Mouse (Mus musculus) forebrain, embryonic 12.5 days (tissue): ENCODE measurements around the gene Bcat2. TPM values are rescaled to one million over a fixed set of nuclear protein-coding genes. Genes with fewer than 3 reads are reported as not detected.
A peak's percentile ranks its signal among the peaks of the same experiment; 100 is the strongest.

Experiments
- ATAC-seq: fragments of 200-750 bp; cut with Nextera tagmentation; 2 replicates; pipeline ENCODE4 v1.8.0; 2017; ENCODE audit warnings: moderate TSS enrichment; ENCODE audit not compliant: low FRiP score
- H3K27ac ChIP-seq: fragments of 300-500 bp; sonication (generic); 2 replicates; pipeline ENCODE4 v1.5.1; 2016; ENCODE audit warnings: mild to moderate bottlenecking
- H3K27me3 ChIP-seq: fragments of 300-500 bp; sonication (generic); 2 replicates; pipeline ENCODE4 v1.6.1; 2016; ENCODE audit warnings: mild to moderate bottlenecking
- H3K36me3 ChIP-seq: fragments of 300-500 bp; sonication (generic); replicated peaks from 2 replicates; pipeline ENCODE4 v1.6.1; 2016; ENCODE audit warnings: mild to moderate bottlenecking
- H3K4me1 ChIP-seq: fragments of 300-500 bp; sonication (generic); 2 replicates; pipeline ENCODE4 v1.6.1; 2016
- H3K4me2 ChIP-seq: fragments of 300-500 bp; sonication (generic); 2 replicates; pipeline ENCODE4 v1.6.1; 2016; ENCODE audit warnings: mild to moderate bottlenecking, moderate library complexity
- H3K4me3 ChIP-seq: fragments of 300-500 bp; sonication (generic); replicated peaks from 2 replicates; pipeline ENCODE4 v1.5.1; 2016; ENCODE audit warnings: mild to moderate bottlenecking
- H3K9ac ChIP-seq: fragments of 300-500 bp; sonication (generic); 2 replicates; pipeline ENCODE4 v1.6.1; 2016; ENCODE audit warnings: mild to moderate bottlenecking
- H3K9me3 ChIP-seq: fragments of 300-500 bp; sonication (generic); 2 replicates; pipeline ENCODE4 v1.6.1; 2016
- WGBS: fragments of 180-500 bp; shearing (Covaris S2); methylation state at CpG from one replicate; pipeline ENCODE4 v1.1.7; 2016; 5-methylcytosine and 5-hydroxymethylcytosine counted together
- polyA plus RNA-seq: library from polyadenylated mRNA; unstranded; fragments of >200 nt; fragmentation: Nextera tagmentation; extraction: Ambion mirVana; gene quantifications from 2 replicates; pipeline ENCODE4 v1.2.1, GENCODE M21; 2016

The Bcat2 gene
- polyA plus RNA-seq, 1 experiment from 2014 or later = 22.2 TPM

GRCm38 (mm10) chr7:45529461-45529860 is 40.5 kb upstream of the Bcat2 start:
- H3K27me3 ChIP-seq = 0 out of 2 replicates have a peak, but pooled peaks cover 4% of the 10 kb centered on the region
- peaks cover 12% of the 10 kb centered on the region for H3K4me1 ChIP-seq
- 32% methylated on average over 6 of the region's 6 CpGs for WGBS
- H3K36me3 ChIP-seq = no peaks in the 10 kb centered on the region
- ATAC-seq = no peak
- no peak overlapping the region for H3K27ac ChIP-seq
- no peak overlapping the region for H3K4me3 ChIP-seq
- no peaks in the 10 kb centered on the region for H3K9me3 ChIP-seq
- H3K4me2 ChIP-seq = no peak overlapping the region
- H3K9ac ChIP-seq = no peak overlapping the region

GRCm38 (mm10) chr7:45530643-45531042 is 39.3 kb upstream of the Bcat2 start:
- Histone ChIP-seq H3K9ac (no peak overlapping the region), H3K9me3 (no peaks in the 10 kb centered on the region), H3K4me1 (no peaks in the 10 kb centered on the region), H3K27me3 (0 out of 2 replicates have a peak, but pooled peaks cover 4% of the 10 kb centered on the region), H3K27ac (no peak overlapping the region), H3K36me3 (no peaks in the 10 kb centered on the region), H3K4me2 (no peak overlapping the region), H3K4me3 (no peak overlapping the region)
- WGBS = 76% methylated on average over 2 of the region's 2 CpGs
- ATAC-seq = no peak

- 84% methylated on average over 1 of the region's 1 CpGs for WGBS
- Histone ChIP-seq H3K9ac (no peak overlapping the region), H3K4me1 (peaks cover 7% of the 10 kb centered on the region; the same call in 1 of the 2 replicates), H3K27ac (no peak overlapping the region), H3K36me3 (no peaks in the 10 kb centered on the region), H3K4me2 (no peak overlapping the region), H3K9me3 (no peaks in the 10 kb centered on the region), H3K4me3 (no peak overlapping the region), H3K27me3 (no peaks in the 10 kb centered on the region; the same call in 1 of the 2 replicates)
- ATAC-seq = no peak
Measured at GRCm38 (mm10) chr7:45535676-45536075, 34.3 kb upstream of the Bcat2 start.

GRCm38 (mm10) chr7:45537602-45538001 is 32.4 kb upstream of the Bcat2 start:
- ATAC-seq = peak; percentile 33; the same call in 1 of the 2 replicates
- Histone ChIP-seq H3K27ac (no peak overlapping the region), H3K4me1 (peaks cover 7% of the 10 kb centered on the region; the same call in 1 of the 2 replicates), H3K4me2 (peak overlapping the region; percentile 76), H3K36me3 (no peaks in the 10 kb centered on the region), H3K9ac (peak overlapping the region; percentile 70), H3K9me3 (no peaks in the 10 kb centered on the region), H3K4me3 (peak overlapping the region; percentile 55), H3K27me3 (no peaks in the 10 kb centered on the region; the same call in 1 of the 2 replicates)
- WGBS = 78% methylated on average over 10 of the region's 10 CpGs

- no peak overlapping the region for H3K27ac ChIP-seq
- H3K36me3 ChIP-seq = no peaks in the 10 kb centered on the region
- H3K9me3 ChIP-seq = no peaks in the 10 kb centered on the region
- no peaks in the 10 kb centered on the region; the same call in 1 of the 2 replicates for H3K27me3 ChIP-seq
- H3K4me3 ChIP-seq = peak overlapping the region; percentile 55
- peaks cover 7% of the 10 kb centered on the region; the same call in 1 of the 2 replicates for H3K4me1 ChIP-seq
- peak overlapping the region; percentile 70 for H3K9ac ChIP-seq
- peak; percentile 89 for ATAC-seq
- peak overlapping the region; percentile 76 for H3K4me2 ChIP-seq
- WGBS = 2% methylated on average over 29 of the region's 29 CpGs
Measured at GRCm38 (mm10) chr7:45538163-45539041, 31.6 kb upstream of the Bcat2 start.

- Histone ChIP-seq H3K4me2 (no peak overlapping the region; the same call in 1 of the 2 replicates), H3K27ac (no peak overlapping the region), H3K27me3 (no peaks in the 10 kb centered on the region; the same call in 1 of the 2 replicates), H3K36me3 (no peaks in the 10 kb centered on the region), H3K4me3 (no peak overlapping the region), H3K9ac (no peak overlapping the region), H3K9me3 (no peaks in the 10 kb centered on the region), H3K4me1 (peaks cover 7% of the 10 kb centered on the region; the same call in 1 of the 2 replicates)
- WGBS = 89% methylated on average over 3 of the region's 3 CpGs
- ATAC-seq = no peak
Measured at GRCm38 (mm10) chr7:45539095-45539494, 30.9 kb upstream of the Bcat2 start.

GRCm38 (mm10) chr7:45540213-45540612 is 29.7 kb upstream of the Bcat2 start:
- ATAC-seq = no peak
- Histone ChIP-seq H3K27me3 (no peaks in the 10 kb centered on the region; the same call in 1 of the 2 replicates), H3K4me3 (no peak overlapping the region), H3K4me2 (no peak overlapping the region), H3K36me3 (no peaks in the 10 kb centered on the region), H3K27ac (no peak overlapping the region), H3K9ac (no peak overlapping the region), H3K9me3 (0 out of 2 replicates have a peak, but pooled peaks cover 4% of the 10 kb centered on the region), H3K4me1 (peaks cover 7% of the 10 kb centered on the region; the same call in 1 of the 2 replicates)
- 78% methylated on average over 2 of the region's 2 CpGs for WGBS

- no peaks in the 10 kb centered on the region; the same call in 1 of the 2 replicates for H3K27me3 ChIP-seq
- no peaks in the 10 kb centered on the region for H3K36me3 ChIP-seq
- 0 out of 2 replicates have a peak, but pooled peaks cover 4% of the 10 kb centered on the region for H3K9me3 ChIP-seq
- no peaks in the 10 kb centered on the region for H3K4me1 ChIP-seq
- H3K4me3 ChIP-seq = no peak overlapping the region
- H3K27ac ChIP-seq = no peak overlapping the region
- no peak for ATAC-seq
- WGBS = 82% methylated on average over 1 of the region's 1 CpGs
- no peak overlapping the region for H3K4me2 ChIP-seq
- no peak overlapping the region for H3K9ac ChIP-seq
Measured at GRCm38 (mm10) chr7:45544525-45544924, 25.4 kb upstream of the Bcat2 start.

- H3K4me3 ChIP-seq = no peak overlapping the region
- 0 out of 2 replicates have a peak overlapping the region, but pooled peaks have one; percentile 17 for H3K9ac ChIP-seq
- 89% methylated on average over 16 of the region's 16 CpGs for WGBS
- H3K27ac ChIP-seq = no peak overlapping the region
- H3K4me1 ChIP-seq = no peaks in the 10 kb centered on the region
- ATAC-seq = no peak
- 0 out of 2 replicates have a peak, but pooled peaks cover 2% of the 10 kb centered on the region for H3K27me3 ChIP-seq
- H3K9me3 ChIP-seq = no peaks in the 10 kb centered on the region
- H3K36me3 ChIP-seq = no peaks in the 10 kb centered on the region
- no peak overlapping the region for H3K4me2 ChIP-seq
Measured at GRCm38 (mm10) chr7:45549641-45550436, 20.1 kb upstream of the Bcat2 start.

- H3K4me2 ChIP-seq = no peak overlapping the region
- 85% methylated on average over 11 of the region's 11 CpGs for WGBS
- H3K27me3 ChIP-seq = 0 out of 2 replicates have a peak, but pooled peaks cover 2% of the 10 kb centered on the region
- no peak for ATAC-seq
- no peaks in the 10 kb centered on the region for H3K4me1 ChIP-seq
- H3K9me3 ChIP-seq = no peaks in the 10 kb centered on the region
- H3K4me3 ChIP-seq = no peak overlapping the region
- H3K27ac ChIP-seq = no peak overlapping the region
- no peaks in the 10 kb centered on the region for H3K36me3 ChIP-seq
- no peak overlapping the region for H3K9ac ChIP-seq
Measured at GRCm38 (mm10) chr7:45550821-45551511, 19.0 kb upstream of the Bcat2 start.

GRCm38 (mm10) chr7:45551512-45551883 is 18.5 kb upstream of the Bcat2 start:
- Histone ChIP-seq H3K36me3 (no peaks in the 10 kb centered on the region), H3K4me3 (no peak overlapping the region), H3K9ac (no peak overlapping the region), H3K27ac (no peak overlapping the region), H3K27me3 (0 out of 2 replicates have a peak, but pooled peaks cover 2% of the 10 kb centered on the region), H3K4me2 (no peak overlapping the region), H3K4me1 (no peaks in the 10 kb centered on the region), H3K9me3 (no peaks in the 10 kb centered on the region)
- WGBS = 83% methylated on average over 8 of the region's 8 CpGs
- no peak for ATAC-seq
